Mouse (Mus musculus) MEL (cell line): Measurements from ENCODE around the gene Lrtm2.

Experiments used
- CTCF ChIP-seq, 3 experiments: IDR thresholded peaks in 2 of 3; conservative IDR thresholded peaks in 1 of 3; 2 replicates each; pipeline ENCODE4 v1.5.1; 2011 to 2012; ENCODE audit warnings: low read length in 3 of 3, low read depth in 2 of 3, mild to moderate bottlenecking in 2 of 3, improper control_type of control experiment in 1 of 3, inconsistent platforms in 1 of 3, mixed read lengths in 1 of 3, moderate library complexity in 1 of 3; ENCODE audit not compliant: control insufficient read depth in 1 of 3, insufficient read depth in 1 of 3, poor library complexity in 1 of 3, severe bottlenecking in 1 of 3
- HCFC1 ChIP-seq: IDR thresholded peaks from 2 replicates; pipeline ENCODE4 v1.6.1; 2012; ENCODE audit warnings: low read depth, mild to moderate bottlenecking, inconsistent platforms, low read length, improper control_type of control experiment, moderate library complexity
- MYC ChIP-seq: IDR thresholded peaks from 2 replicates; pipeline ENCODE4 v1.6.1; 2011; ENCODE audit warnings: low read depth, mild to moderate bottlenecking, low read length, improper control_type of control experiment, moderate library complexity
- POLR2A ChIP-seq, 2 experiments: IDR thresholded peaks; 2 replicates each; pipeline ENCODE4 v1.6.1; 2011 to 2012; ENCODE audit warnings: low read length in 2 of 2, mild to moderate bottlenecking in 2 of 2, control low read depth in 1 of 2, improper control_type of control experiment in 1 of 2, low read depth in 1 of 2, moderate library complexity in 1 of 2; ENCODE audit not compliant: control insufficient read depth in 1 of 2, insufficient read depth in 1 of 2, poor library complexity in 1 of 2
- POLR2AphosphoS2 ChIP-seq: IDR thresholded peaks from 2 replicates; pipeline ENCODE4 v1.6.1; 2011; ENCODE audit warnings: low read length, improper control_type of control experiment
- RAD21 ChIP-seq: IDR thresholded peaks from 2 replicates; pipeline ENCODE4 v1.6.1; 2011; ENCODE audit warnings: mild to moderate bottlenecking, low read depth, low read length, improper control_type of control experiment
- SIN3A ChIP-seq: IDR thresholded peaks from 2 replicates; pipeline ENCODE4 v1.6.1; 2012; ENCODE audit warnings: low read length, improper control_type of control experiment, inconsistent platforms
- TBP ChIP-seq: IDR thresholded peaks from 2 replicates; pipeline ENCODE4 v1.8.0; 2011; ENCODE audit warnings: low read depth, low read length, improper control_type of control experiment
- USF1 ChIP-seq: IDR thresholded peaks from 2 replicates; pipeline ENCODE4 v1.6.1; 2014; ENCODE audit warnings: low read depth, mild to moderate bottlenecking, inconsistent platforms, low read length, improper control_type of control experiment, moderate library complexity
- USF2 ChIP-seq, 2 experiments: IDR thresholded peaks; 2 replicates each; pipeline ENCODE4 v1.6.1; 2011 to 2012; ENCODE audit warnings: improper control_type of control experiment in 2 of 2, low read length in 2 of 2, borderline replicate concordance in 1 of 2, inconsistent platforms in 1 of 2, low read depth in 1 of 2, mild to moderate bottlenecking in 1 of 2; ENCODE audit not compliant: insufficient read depth in 1 of 2
- ZC3H11A ChIP-seq: IDR thresholded peaks from 2 replicates; pipeline ENCODE4 v1.6.1; 2012; ENCODE audit warnings: low read depth, mild to moderate bottlenecking, inconsistent platforms, low read length, improper control_type of control experiment
- ZKSCAN1 ChIP-seq: IDR thresholded peaks from 2 replicates; pipeline ENCODE4 v1.6.1; 2012; ENCODE audit warnings: low read depth, mild to moderate bottlenecking, inconsistent platforms, low read length, improper control_type of control experiment, moderate library complexity
- ZNF384 ChIP-seq: IDR thresholded peaks from 2 replicates; pipeline ENCODE4 v1.6.1; 2012; ENCODE audit warnings: low read depth, mild to moderate bottlenecking, inconsistent platforms, low read length, improper control_type of control experiment

DNA sequence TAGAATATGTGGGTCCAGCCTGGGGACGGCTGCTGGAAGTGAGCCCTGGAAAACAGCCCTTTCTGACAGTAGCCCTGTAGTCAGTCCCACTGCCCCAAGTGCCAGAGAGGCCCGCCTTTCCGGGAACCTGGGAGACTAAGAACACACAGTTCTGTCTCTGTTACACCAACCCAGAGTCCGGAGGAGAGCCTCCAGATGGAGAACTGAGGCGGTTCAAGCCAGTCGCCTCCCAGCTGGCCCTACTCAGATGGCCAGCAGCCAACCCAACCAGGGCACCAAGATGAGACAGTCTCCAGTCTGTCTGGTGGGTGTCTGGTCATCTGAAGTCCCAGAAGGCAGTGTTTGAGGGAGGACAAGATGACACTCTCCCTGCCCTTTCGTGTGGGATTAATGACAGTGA lies 8.8 kb downstream of the Lrtm2 start:
- TF ChIP-seq POLR2AphosphoS2 = no peak
- no peak for TF ChIP-seq CTCF (IDR thresholded peaks at IDR 0.05 in 2 of 3, conservative IDR thresholded peaks at IDR 0.05 in 1 of 3; ENCODE audit: control insufficient read depth in 1 of 3, insufficient read depth in 1 of 3, low read depth in 2 of 3, low read length in 3 of 3, poor library complexity in 1 of 3, severe bottlenecking in 1 of 3)
- TF ChIP-seq POLR2A (IDR thresholded peaks at IDR 0.05; ENCODE audit: control insufficient read depth in 1 of 2, insufficient read depth in 1 of 2, low read depth in 1 of 2, low read length in 2 of 2, poor library complexity in 1 of 2) = no peak
- TF ChIP-seq HCFC1 = no peak
- no peak for TF ChIP-seq ZC3H11A
- TF ChIP-seq USF1 = no peak
- no peak for TF ChIP-seq USF2 (IDR thresholded peaks at IDR 0.05; ENCODE audit: borderline replicate concordance in 1 of 2, insufficient read depth in 1 of 2, low read depth in 1 of 2, low read length in 2 of 2)
- no peak for TF ChIP-seq SIN3A
- no peak for TF ChIP-seq ZNF384
- no peak for TF ChIP-seq RAD21
- no peak for TF ChIP-seq ZKSCAN1
- no peak for TF ChIP-seq MYC
- no peak for TF ChIP-seq TBP
